Mouse (Mus musculus) CH12.LX (cell line): ENCODE data around the gene Serp2.

Experiments
- CTCF ChIP-seq, 2 experiments: IDR thresholded peaks in 1 of 2; conservative IDR thresholded peaks in 1 of 2; 2 replicates each; pipeline ENCODE4 v1.5.1; 2011 to 2012; ENCODE audit warnings: low read depth in 2 of 2, low read length in 2 of 2, improper control_type of control experiment in 1 of 2, inconsistent platforms in 1 of 2, mild to moderate bottlenecking in 1 of 2, moderate library complexity in 1 of 2
- E2F4 ChIP-seq: IDR thresholded peaks from 2 replicates; pipeline ENCODE4 v1.6.1; 2011; ENCODE audit warnings: low read depth, low read length, improper control_type of control experiment; ENCODE audit not compliant: insufficient replicate concordance
- EP300 ChIP-seq: IDR thresholded peaks from 2 replicates; pipeline ENCODE4 v1.6.1; 2011; ENCODE audit warnings: low read length, improper control_type of control experiment
- JUND ChIP-seq: conservative IDR thresholded peaks from 2 replicates; pipeline ENCODE4 v1.6.1; 2011; ENCODE audit warnings: low read depth, low read length, improper control_type of control experiment
- MAFK ChIP-seq: IDR thresholded peaks from 2 replicates; pipeline ENCODE4 v1.6.1; 2011; ENCODE audit warnings: low read length, improper control_type of control experiment; ENCODE audit not compliant: insufficient replicate concordance
- POLR2A ChIP-seq: IDR thresholded peaks from 2 replicates; pipeline ENCODE4 v1.6.1; 2011; ENCODE audit warnings: low read depth, mild to moderate bottlenecking, improper control_type of control experiment, low read length

GRCm38 (mm10) chr14:76533170-76533815, 23.4 kb downstream of the Serp2 start:
- no peak for TF ChIP-seq MAFK
- TF ChIP-seq JUND: no peak
- no peak for TF ChIP-seq POLR2A
- TF ChIP-seq E2F4: no peak
- TF ChIP-seq CTCF (conservative IDR thresholded peaks at IDR 0.05 in 1 of 2, IDR thresholded peaks at IDR 0.05 in 1 of 2; ENCODE audit: low read depth in 2 of 2, low read length in 2 of 2): no peak
- TF ChIP-seq EP300: no peak
